Mouse (Mus musculus) hindbrain, embryonic 14.5 days (tissue): ENCODE measurements around the gene Fsd1. TPM values are rescaled to one million over a fixed set of nuclear protein-coding genes. Genes with fewer than 3 reads are reported as not detected.
A peak's percentile ranks its signal among the peaks of the same experiment; 100 is the strongest.

Experiments used
- ATAC-seq: fragments of 200-750 bp; cut with Nextera tagmentation; 2 replicates; pipeline ENCODE4 v1.8.0; 2017; ENCODE audit warnings: moderate number of reproducible peaks, mild to moderate bottlenecking, moderate TSS enrichment, moderate library complexity; ENCODE audit not compliant: low FRiP score
- DNase-seq: peaks from one replicate; pipeline ENCODE4 v3.0.0-alpha.2; 2015; ENCODE audit warnings: low spot score
- H3K27ac ChIP-seq: fragments of 300-500 bp; sonication (generic); 2 replicates; pipeline ENCODE4 v1.5.1; 2014; ENCODE audit warnings: mild to moderate bottlenecking, moderate library complexity
- H3K27me3 ChIP-seq: fragments of 300-500 bp; sonication (generic); 2 replicates; pipeline ENCODE4 v1.6.1; 2014; ENCODE audit warnings: mild to moderate bottlenecking, low read length, mixed read lengths; ENCODE audit not compliant: control insufficient read depth, insufficient read depth
- H3K36me3 ChIP-seq: fragments of 300-500 bp; sonication (generic); replicated peaks from 2 replicates; pipeline ENCODE4 v1.6.1; 2014; ENCODE audit not compliant: control insufficient read depth, insufficient read depth
- H3K4me1 ChIP-seq: fragments of 300-500 bp; sonication (generic); replicated peaks from 2 replicates; pipeline ENCODE4 v1.6.1; 2014; ENCODE audit warnings: antibody characterized with exemption, low read length, mixed read lengths; ENCODE audit not compliant: control insufficient read depth, insufficient read depth
- H3K4me2 ChIP-seq: fragments of 300-500 bp; sonication (generic); replicated peaks from 2 replicates; pipeline ENCODE4 v1.6.1; 2014; ENCODE audit warnings: mild to moderate bottlenecking, moderate library complexity
- H3K4me3 ChIP-seq: fragments of 300-500 bp; sonication (generic); replicated peaks from 2 replicates; pipeline ENCODE4 v1.5.1; 2014; ENCODE audit warnings: mild to moderate bottlenecking, low read length
- H3K9ac ChIP-seq: fragments of 300-500 bp; sonication (generic); 2 replicates; pipeline ENCODE4 v1.6.1; 2014
- H3K9me3 ChIP-seq: fragments of 300-500 bp; sonication (generic); 2 replicates; pipeline ENCODE4 v1.6.1; 2016; ENCODE audit warnings: low read length; ENCODE audit not compliant: control insufficient read depth
- WGBS: fragments of 180-500 bp; shearing (Covaris S2); extraction: QIAGEN DNeasy Blood & Tissue Kit; methylation state at CpG from one replicate; pipeline ENCODE4 v1.1.7; 2014; 5-methylcytosine and 5-hydroxymethylcytosine counted together
- polyA plus RNA-seq: library from polyadenylated mRNA; unstranded; fragments of >200 nt; fragmentation: Nextera tagmentation; extraction: Ambion mirVana; gene quantifications from 2 replicates; pipeline ENCODE4 v1.2.1, GENCODE M21; 2014

The Fsd1 gene
- polyA plus RNA-seq, 1 experiment from 2014 or later, result 167 TPM

DNA sequence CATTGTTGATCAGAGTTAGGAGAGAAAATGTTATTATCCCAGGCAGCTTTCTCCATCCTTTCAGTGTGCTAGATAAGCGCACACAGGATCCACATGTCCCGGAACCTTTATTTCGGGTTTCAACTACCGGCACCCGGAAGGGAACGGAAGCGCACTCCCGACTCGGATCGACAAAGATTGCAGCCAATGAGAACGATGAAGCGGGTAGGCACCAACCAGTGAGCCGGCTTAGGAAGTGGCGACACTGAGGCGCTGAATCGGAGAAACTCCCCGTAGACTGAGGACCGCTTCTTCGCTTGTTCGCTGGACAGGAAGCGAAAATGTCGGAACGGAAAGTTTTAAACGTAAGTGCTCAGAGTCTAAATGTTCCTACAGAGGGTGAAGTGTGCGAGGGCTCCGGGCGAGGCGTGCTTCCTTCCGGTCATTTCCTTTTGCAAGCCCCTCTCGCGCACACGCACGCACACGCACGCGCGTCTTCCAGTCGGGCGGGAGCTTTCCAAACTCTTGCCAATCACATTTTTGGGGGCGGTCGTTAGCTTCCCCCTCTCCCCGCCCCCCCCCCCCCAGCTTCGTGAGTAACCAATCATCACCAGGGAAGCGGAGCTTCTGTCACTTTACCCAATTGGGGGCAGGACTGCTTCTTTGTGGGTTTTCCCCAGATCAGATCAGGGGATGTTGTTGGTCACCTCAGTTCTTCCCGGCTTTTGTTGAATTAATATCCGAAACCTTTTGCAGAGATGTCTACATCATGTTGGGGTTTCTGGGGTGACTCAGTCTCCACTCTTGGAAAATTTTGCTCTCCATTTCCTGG lies 27.2 kb upstream of the Fsd1 start, which contains the start of gene Yju2:
Yju2 (plus strand) TSS at position 182 of the 811 bp plus-strand sequence.
- peak within 1 kb of the TSS; percentile 43 for H3K4me3 ChIP-seq
- peaks cover 30% of the 10 kb centered on the region for H3K4me1 ChIP-seq
- peak within 1 kb of the TSS; percentile 93 for H3K27ac ChIP-seq
- WGBS, result under 1% methylated on average over 44 of the region's 46 CpGs
- peak; percentile 90 for ATAC-seq
- peak; percentile 97 for DNase-seq
- no peaks in the 10 kb centered on the region for H3K9me3 ChIP-seq
- H3K36me3 ChIP-seq, result peaks cover 10% of the 10 kb centered on the region; the same call in 1 of the 2 replicates
- H3K9ac ChIP-seq, result peak within 1 kb of the TSS; percentile 70
- H3K27me3 ChIP-seq, result peaks cover 1% of the 10 kb centered on the region; the same call in 1 of the 2 replicates
- peak within 1 kb of the TSS; percentile 83 for H3K4me2 ChIP-seq

DNA sequence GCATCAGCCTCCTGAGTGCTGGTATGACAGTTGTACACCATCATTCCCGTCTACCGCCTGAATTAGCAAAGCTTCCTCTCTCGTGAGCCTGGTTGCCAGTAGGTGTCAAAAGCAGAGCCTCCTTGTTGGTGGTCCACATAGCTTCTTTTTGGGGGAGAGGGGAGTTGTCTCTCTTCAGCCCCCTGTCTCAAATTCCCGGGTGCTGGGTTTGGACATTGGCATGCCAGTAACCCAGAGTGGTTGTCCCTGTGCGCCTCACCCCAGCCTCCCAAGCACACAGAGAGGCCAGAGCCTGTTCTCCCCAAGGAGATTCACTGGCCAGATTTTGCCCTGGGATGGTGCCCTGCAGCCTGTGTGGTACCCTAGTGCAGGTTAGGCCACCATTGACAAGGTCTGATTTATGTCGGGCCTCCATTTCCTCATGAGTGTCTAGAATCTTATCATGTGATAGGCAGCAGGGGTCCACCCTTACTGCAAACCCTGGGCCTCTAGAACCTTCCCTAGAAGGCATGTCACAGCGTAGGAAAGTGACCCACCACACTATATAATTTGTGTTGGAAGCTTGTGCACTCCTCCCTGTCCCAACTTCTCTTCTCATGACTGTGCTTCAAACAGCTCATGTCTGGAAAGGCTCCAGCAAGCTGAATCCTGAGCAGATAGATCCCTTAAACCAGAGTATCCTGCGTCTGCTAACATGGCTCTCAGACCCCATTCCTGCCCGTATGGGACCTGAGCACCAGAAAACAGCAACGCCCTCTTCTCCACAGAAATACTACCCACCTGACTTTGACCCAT lies 26.2 kb upstream of the Fsd1 start:
- DNase-seq (no peak), ATAC-seq (no peak)
- Histone ChIP-seq H3K27me3 (no peaks in the 10 kb centered on the region), H3K9ac (peak overlapping the region; percentile 55), H3K4me3 (peak overlapping the region; percentile 43), H3K9me3 (no peaks in the 10 kb centered on the region), H3K4me2 (peak overlapping the region; percentile 83), H3K27ac (peak overlapping the region; percentile 93), H3K4me1 (peaks cover 30% of the 10 kb centered on the region), H3K36me3 (peaks cover 20% of the 10 kb centered on the region)
- 83% methylated on average over 10 of the region's 10 CpGs for WGBS

DNA sequence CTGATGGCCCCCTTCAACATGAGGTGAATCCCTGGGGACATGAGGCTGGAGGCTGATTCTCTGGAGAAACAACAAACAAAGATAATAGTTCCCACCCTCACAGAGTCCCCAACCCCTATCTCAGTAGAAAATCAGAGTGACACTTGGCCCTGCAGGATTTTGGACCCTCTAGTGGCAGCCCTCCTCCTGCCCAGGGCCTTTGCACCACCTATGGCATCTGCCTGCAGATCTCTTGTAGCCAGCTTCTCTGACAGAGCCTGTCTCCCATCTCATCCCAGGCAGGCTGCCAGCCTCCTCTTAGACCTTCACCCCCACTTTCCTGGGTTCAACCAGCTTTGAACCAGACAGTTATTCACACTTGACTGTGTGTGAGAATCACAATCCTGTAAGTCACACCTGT lies 25.5 kb upstream of the Fsd1 start:
- Histone ChIP-seq H3K9me3 (no peaks in the 10 kb centered on the region), H3K4me1 (peaks cover 26% of the 10 kb centered on the region), H3K27me3 (no peaks in the 10 kb centered on the region), H3K36me3 (peaks cover 24% of the 10 kb centered on the region), H3K4me2 (no peak overlapping the region), H3K9ac (no peak overlapping the region), H3K4me3 (no peak overlapping the region), H3K27ac (no peak overlapping the region)
- ATAC-seq (no peak), DNase-seq (no peak)

DNA sequence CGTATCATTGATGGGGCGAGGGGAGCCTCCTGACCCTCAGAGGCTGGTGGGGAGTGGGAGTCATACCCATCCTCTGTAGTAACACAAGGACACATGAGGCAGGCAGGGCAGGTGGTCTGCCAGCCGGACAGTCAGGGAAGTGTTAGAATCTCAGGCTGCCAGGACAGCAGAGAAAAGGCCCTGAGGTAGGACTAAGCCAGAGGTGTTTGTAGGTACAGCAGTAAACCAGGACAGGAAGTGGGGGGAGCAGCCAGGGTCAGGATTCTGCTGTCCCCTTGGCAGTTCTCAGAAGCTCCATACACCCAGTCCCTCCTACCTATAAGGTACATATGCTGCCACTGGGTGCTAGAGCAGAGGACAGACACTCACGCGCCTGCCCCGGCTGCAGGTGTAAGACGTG lies 24.7 kb upstream of the Fsd1 start:
- no peaks in the 10 kb centered on the region for H3K27me3 ChIP-seq
- H3K4me3 ChIP-seq, result no peak overlapping the region
- 98% methylated on average over 7 of the region's 7 CpGs for WGBS
- peaks cover 32% of the 10 kb centered on the region for H3K36me3 ChIP-seq
- H3K4me1 ChIP-seq, result peaks cover 23% of the 10 kb centered on the region
- no peak for DNase-seq
- no peak for ATAC-seq
- H3K4me2 ChIP-seq, result no peak overlapping the region
- no peak overlapping the region for H3K27ac ChIP-seq
- H3K9me3 ChIP-seq, result no peaks in the 10 kb centered on the region
- H3K9ac ChIP-seq, result no peak overlapping the region

DNA sequence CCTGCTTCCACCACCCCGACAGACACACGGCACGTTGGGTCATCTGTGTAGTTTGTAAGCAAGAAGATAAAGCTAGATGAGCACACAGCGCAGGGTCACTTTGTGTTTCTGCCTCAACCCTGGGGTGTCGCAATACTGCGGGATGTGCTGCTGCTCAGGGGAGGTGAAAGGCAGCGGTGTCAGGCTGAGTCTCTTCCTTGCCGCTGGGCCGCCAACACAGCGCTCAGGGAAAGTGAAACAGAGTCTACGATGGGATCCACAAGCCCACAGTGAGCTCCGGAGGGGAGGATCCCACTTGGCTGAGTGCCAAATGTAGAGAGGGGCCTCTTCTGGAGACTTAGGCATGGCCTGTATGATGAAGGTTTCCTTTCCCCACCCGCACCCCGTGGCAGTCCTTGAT lies 23.1 kb upstream of the Fsd1 start:
- ATAC-seq (no peak), DNase-seq (no peak)
- H3K27ac ChIP-seq, result no peak overlapping the region
- no peak overlapping the region for H3K4me2 ChIP-seq
- H3K9ac ChIP-seq, result no peak overlapping the region
- no peak overlapping the region for H3K4me3 ChIP-seq
- H3K36me3 ChIP-seq, result peaks cover 47% of the 10 kb centered on the region
- 87% methylated on average over 14 of the region's 14 CpGs for WGBS
- H3K27me3 ChIP-seq, result no peaks in the 10 kb centered on the region
- H3K9me3 ChIP-seq, result no peaks in the 10 kb centered on the region
- peaks cover 13% of the 10 kb centered on the region for H3K4me1 ChIP-seq

DNA sequence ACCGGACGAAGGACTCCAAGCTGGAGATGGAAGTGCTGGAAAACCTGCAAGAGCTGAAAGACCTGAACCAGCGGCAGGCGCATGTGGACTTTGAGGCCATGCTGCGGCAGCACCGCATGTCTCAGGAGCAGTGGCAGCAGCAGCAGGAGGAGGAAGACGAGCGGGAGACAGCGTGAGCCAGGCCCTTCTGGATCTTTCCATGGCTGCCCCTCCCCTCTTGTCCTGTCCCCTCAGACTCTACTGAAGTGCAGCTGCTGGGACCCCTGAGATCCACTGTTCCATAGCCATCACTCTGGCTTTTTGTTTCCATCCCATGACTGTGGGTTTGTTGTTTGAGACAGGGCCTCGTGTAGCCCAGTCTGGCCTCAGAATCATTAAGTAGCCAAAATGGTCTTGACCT lies 21.8 kb upstream of the Fsd1 start:
- H3K4me2 ChIP-seq, result no peak overlapping the region
- DNase-seq (no peak), ATAC-seq (no peak)
- H3K4me3 ChIP-seq, result no peak overlapping the region
- WGBS, result 95% methylated on average over 10 of the region's 10 CpGs
- H3K9me3 ChIP-seq, result no peaks in the 10 kb centered on the region
- H3K36me3 ChIP-seq, result peaks cover 49% of the 10 kb centered on the region
- peaks cover 19% of the 10 kb centered on the region for H3K4me1 ChIP-seq
- no peaks in the 10 kb centered on the region for H3K27me3 ChIP-seq
- no peak overlapping the region for H3K27ac ChIP-seq
- no peak overlapping the region for H3K9ac ChIP-seq

DNA sequence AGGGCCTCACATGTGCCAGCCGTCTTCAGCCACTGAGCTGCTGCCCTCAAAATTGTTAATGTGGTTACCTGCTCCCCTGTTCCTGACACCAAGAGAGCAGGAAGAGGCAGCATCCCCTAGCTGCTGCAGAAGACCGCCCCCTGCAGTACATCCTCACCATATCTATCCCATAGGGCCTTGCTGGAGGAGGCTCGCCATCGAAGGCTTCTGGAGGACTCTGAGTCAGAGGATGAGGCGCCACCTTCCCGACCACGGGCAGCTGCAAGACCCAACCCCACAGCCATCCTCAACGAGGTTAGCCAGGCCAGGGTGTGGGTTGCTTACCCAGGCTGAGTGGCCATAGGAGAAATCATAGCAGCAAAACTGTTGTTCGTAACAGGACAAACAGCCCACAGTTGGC lies 21.3 kb upstream of the Fsd1 start:
- H3K9me3 ChIP-seq, result no peaks in the 10 kb centered on the region
- no peak overlapping the region for H3K9ac ChIP-seq
- WGBS, result 86% methylated on average over 9 of the region's 9 CpGs
- peaks cover 49% of the 10 kb centered on the region for H3K36me3 ChIP-seq
- ATAC-seq (no peak), DNase-seq (no peak)
- no peak overlapping the region for H3K4me2 ChIP-seq
- no peak overlapping the region for H3K27ac ChIP-seq
- H3K27me3 ChIP-seq, result no peaks in the 10 kb centered on the region
- H3K4me3 ChIP-seq, result no peak overlapping the region
- peaks cover 19% of the 10 kb centered on the region for H3K4me1 ChIP-seq

DNA sequence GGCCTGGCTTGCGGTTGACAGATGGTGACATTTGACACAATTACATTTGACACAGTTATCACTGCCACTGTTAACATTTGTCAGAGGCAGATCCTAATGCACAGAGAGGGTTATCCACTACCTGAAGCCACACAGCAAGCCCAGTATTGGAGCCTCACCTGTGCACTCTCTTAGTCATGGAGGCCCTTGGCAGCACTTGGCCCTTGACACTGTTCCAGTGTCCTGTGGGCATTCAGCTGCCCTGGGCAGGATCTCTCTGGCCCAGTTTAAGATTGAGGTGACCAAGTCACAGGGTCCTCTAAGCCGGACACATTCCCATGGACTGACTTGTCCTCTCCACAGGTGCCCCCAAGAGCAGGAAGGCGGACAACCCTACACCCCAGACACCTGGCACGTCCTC lies 19.1 kb upstream of the Fsd1 start:
- peaks cover 47% of the 10 kb centered on the region for H3K36me3 ChIP-seq
- H3K27ac ChIP-seq, result no peak overlapping the region

DNA sequence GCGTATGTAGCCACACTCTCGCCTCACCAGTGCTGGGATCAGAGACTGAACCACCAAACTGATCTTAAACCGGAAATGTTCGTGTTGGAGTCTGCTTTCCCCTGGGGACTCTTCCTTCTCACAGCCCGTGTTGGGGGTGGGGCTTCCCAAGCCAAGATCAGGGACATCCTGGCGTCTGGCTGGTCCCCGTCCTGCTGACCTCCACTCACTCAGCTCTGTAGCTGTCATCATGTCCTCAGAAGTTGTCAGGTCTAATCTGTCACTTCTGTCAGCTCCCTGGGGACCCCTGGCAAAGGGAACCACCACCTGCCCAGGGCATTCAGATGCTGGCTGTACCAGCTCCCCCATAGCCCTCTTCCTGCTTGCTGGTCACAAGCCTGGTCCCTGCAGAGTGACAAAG lies 18.1 kb upstream of the Fsd1 start:
- H3K36me3 ChIP-seq, result peaks cover 40% of the 10 kb centered on the region
- 40% methylated on average over 7 of the region's 7 CpGs for WGBS
- H3K4me1 ChIP-seq, result peaks cover 30% of the 10 kb centered on the region
- peak overlapping the region; percentile 9; the same call in 1 of the 2 replicates for H3K9ac ChIP-seq
- no peak overlapping the region for H3K4me3 ChIP-seq
- ATAC-seq, result no peak
- H3K27me3 ChIP-seq, result no peaks in the 10 kb centered on the region
- no peak for DNase-seq
- no peak overlapping the region for H3K4me2 ChIP-seq
- H3K27ac ChIP-seq, result peak overlapping the region; percentile 90; the same call in 1 of the 2 replicates
- no peaks in the 10 kb centered on the region for H3K9me3 ChIP-seq

More for the DNA sequence above, 19.1 kb upstream of the Fsd1 start:
- Histone ChIP-seq H3K9me3 (no peaks in the 10 kb centered on the region), H3K4me3 (no peak overlapping the region), H3K9ac (no peak overlapping the region), H3K4me2 (no peak overlapping the region), H3K27me3 (no peaks in the 10 kb centered on the region), H3K4me1 (peaks cover 31% of the 10 kb centered on the region)
- no peak for ATAC-seq
- 95% methylated on average over 4 of the region's 4 CpGs for WGBS
- DNase-seq, result no peak
